Mouse (Mus musculus) hindbrain, embryonic 16.5 days (tissue): ENCODE measurements at regions not wholly inside any gene's neighbourhood (a gene's known extent, or its start where the extent isn't known, plus 50 kb on each side); places are given as distances from the start of the nearest gene placed in this dataset.
A peak's percentile ranks its signal among the peaks of the same experiment; 100 is the strongest.

Source experiments
- ATAC-seq: fragments of 200-750 bp; cut with Nextera tagmentation; 2 replicates; pipeline ENCODE4 v1.8.0; 2017; ENCODE audit warnings: moderate TSS enrichment, moderate library complexity
- H3K27ac ChIP-seq: fragments of 300-500 bp; sonication (generic); 2 replicates; pipeline ENCODE4 v1.5.1; 2014; ENCODE audit warnings: low read depth, mild to moderate bottlenecking, control low read depth, low read length, moderate library complexity
- H3K27me3 ChIP-seq: fragments of 300-500 bp; sonication (generic); replicated peaks from 2 replicates; pipeline ENCODE4 v1.6.1; 2014; ENCODE audit warnings: low read length; ENCODE audit not compliant: control insufficient read depth, insufficient read depth
- H3K36me3 ChIP-seq: fragments of 300-500 bp; sonication (generic); 2 replicates; pipeline ENCODE4 v1.6.1; 2014; ENCODE audit warnings: mild to moderate bottlenecking, low read length, moderate library complexity, mixed read lengths; ENCODE audit not compliant: control insufficient read depth, insufficient read depth
- H3K4me1 ChIP-seq: fragments of 300-500 bp; sonication (generic); 2 replicates; pipeline ENCODE4 v1.6.1; 2014; ENCODE audit warnings: low read depth, low read length; ENCODE audit not compliant: control insufficient read depth, insufficient read depth
- H3K4me2 ChIP-seq: fragments of 300-500 bp; sonication (generic); 2 replicates; pipeline ENCODE4 v1.6.1; 2014; ENCODE audit warnings: mild to moderate bottlenecking, low read length, control low read depth, moderate library complexity
- H3K4me3 ChIP-seq: fragments of 300-500 bp; sonication (generic); 2 replicates; pipeline ENCODE4 v1.5.1; 2014; ENCODE audit warnings: mild to moderate bottlenecking, low read length, control low read depth, moderate library complexity
- H3K9ac ChIP-seq: fragments of 300-500 bp; sonication (generic); 2 replicates; pipeline ENCODE4 v1.6.1; 2014; ENCODE audit warnings: low read depth, mild to moderate bottlenecking, control low read depth, low read length, moderate library complexity
- H3K9me3 ChIP-seq: fragments of 300-500 bp; sonication (generic); 2 replicates; pipeline ENCODE4 v1.6.1; 2014; ENCODE audit warnings: mild to moderate bottlenecking, low read length, moderate library complexity; ENCODE audit not compliant: control insufficient read depth
- WGBS: fragments of 180-500 bp; shearing (Covaris S2); extraction: QIAGEN DNeasy Blood & Tissue Kit; methylation state at CpG from one replicate; pipeline ENCODE4 v1.1.7; 2014; 5-methylcytosine and 5-hydroxymethylcytosine counted together

GRCm38 (mm10) chr15:43581246-43581645 is 3447.1 kb downstream of the 9330182O14Rik start:
- H3K4me2 ChIP-seq: no peak overlapping the region
- no peaks in the 10 kb centered on the region for H3K9me3 ChIP-seq
- no peaks in the 10 kb centered on the region for H3K4me1 ChIP-seq
- no peak overlapping the region for H3K4me3 ChIP-seq
- ATAC-seq: no peak
- no peak overlapping the region for H3K27ac ChIP-seq
- H3K36me3 ChIP-seq: no peaks in the 10 kb centered on the region
- no peaks in the 10 kb centered on the region for H3K27me3 ChIP-seq
- H3K9ac ChIP-seq: no peak overlapping the region

- Histone ChIP-seq H3K4me1 (no peaks in the 10 kb centered on the region), H3K4me2 (no peak overlapping the region), H3K9me3 (no peaks in the 10 kb centered on the region), H3K27me3 (no peaks in the 10 kb centered on the region), H3K4me3 (no peak overlapping the region), H3K9ac (no peak overlapping the region), H3K27ac (no peak overlapping the region), H3K36me3 (no peaks in the 10 kb centered on the region)
- 89% methylated on average over 4 of the region's 4 CpGs for WGBS
- ATAC-seq: no peak
Observed at GRCm38 (mm10) chr15:43585751-43586150, 3451.6 kb downstream of the 9330182O14Rik start.

- no peak for ATAC-seq
- Histone ChIP-seq H3K36me3 (no peaks in the 10 kb centered on the region), H3K4me1 (no peaks in the 10 kb centered on the region), H3K27ac (no peak overlapping the region), H3K27me3 (no peaks in the 10 kb centered on the region), H3K9ac (no peak overlapping the region), H3K9me3 (no peaks in the 10 kb centered on the region), H3K4me3 (no peak overlapping the region), H3K4me2 (no peak overlapping the region)
- whole genome bisulfite sequencing: 83% methylated on average over 2 of the region's 2 CpGs
Observed at GRCm38 (mm10) chr15:43588021-43588420, 3453.9 kb downstream of the 9330182O14Rik start.

- Histone ChIP-seq H3K27ac (no peak overlapping the region), H3K4me3 (no peak overlapping the region), H3K27me3 (no peaks in the 10 kb centered on the region), H3K9me3 (no peaks in the 10 kb centered on the region), H3K4me2 (no peak overlapping the region), H3K4me1 (no peaks in the 10 kb centered on the region), H3K9ac (no peak overlapping the region), H3K36me3 (no peaks in the 10 kb centered on the region)
- no peak for ATAC-seq
- WGBS: 86% methylated on average over 4 of the region's 4 CpGs
Observed at GRCm38 (mm10) chr15:43607700-43608099, 3473.5 kb downstream of the 9330182O14Rik start.

- no peaks in the 10 kb centered on the region for H3K9me3 ChIP-seq
- no peak overlapping the region for H3K27ac ChIP-seq
- no peak overlapping the region for H3K9ac ChIP-seq
- H3K4me1 ChIP-seq: peaks cover 4% of the 10 kb centered on the region; the same call in 1 of the 2 replicates
- H3K4me3 ChIP-seq: no peak overlapping the region
- H3K27me3 ChIP-seq: no peaks in the 10 kb centered on the region
- H3K4me2 ChIP-seq: no peak overlapping the region
- no peaks in the 10 kb centered on the region for H3K36me3 ChIP-seq
- WGBS: 79% methylated on average over 2 of the region's 2 CpGs
- 0 out of 2 replicates have a peak, but pooled peaks have one; percentile 56 for ATAC-seq
Observed at GRCm38 (mm10) chr15:43609901-43610300, 3475.7 kb downstream of the 9330182O14Rik start.

GRCm38 (mm10) chr15:43614004-43614661 is 3480.0 kb downstream of the 9330182O14Rik start:
- no peaks in the 10 kb centered on the region for H3K9me3 ChIP-seq
- H3K4me1 ChIP-seq: peaks cover 4% of the 10 kb centered on the region; the same call in 1 of the 2 replicates
- H3K27ac ChIP-seq: no peak overlapping the region
- H3K4me2 ChIP-seq: no peak overlapping the region
- no peaks in the 10 kb centered on the region for H3K27me3 ChIP-seq
- 38% methylated on average over 5 of the region's 5 CpGs for WGBS
- H3K36me3 ChIP-seq: no peaks in the 10 kb centered on the region
- H3K4me3 ChIP-seq: no peak overlapping the region
- ATAC-seq: peak; percentile 63
- no peak overlapping the region for H3K9ac ChIP-seq

- ATAC-seq: no peak
- H3K9me3 ChIP-seq: no peaks in the 10 kb centered on the region
- WGBS: 81% methylated on average over 1 of the region's 1 CpGs
- no peak overlapping the region for H3K9ac ChIP-seq
- no peak overlapping the region for H3K4me2 ChIP-seq
- H3K27me3 ChIP-seq: no peaks in the 10 kb centered on the region
- H3K36me3 ChIP-seq: no peaks in the 10 kb centered on the region
- H3K4me3 ChIP-seq: no peak overlapping the region
- H3K27ac ChIP-seq: no peak overlapping the region
- H3K4me1 ChIP-seq: peaks cover 4% of the 10 kb centered on the region; the same call in 1 of the 2 replicates
Observed at GRCm38 (mm10) chr15:43615727-43616126, 3481.6 kb downstream of the 9330182O14Rik start.

- Histone ChIP-seq H3K4me1 (no peaks in the 10 kb centered on the region), H3K4me2 (no peak overlapping the region), H3K4me3 (no peak overlapping the region), H3K9me3 (no peaks in the 10 kb centered on the region), H3K36me3 (no peaks in the 10 kb centered on the region), H3K27ac (no peak overlapping the region), H3K27me3 (no peaks in the 10 kb centered on the region), H3K9ac (no peak overlapping the region)
- WGBS: 85% methylated on average over 2 of the region's 2 CpGs
- ATAC-seq: no peak
Observed at GRCm38 (mm10) chr15:43624431-43624965, 3490.3 kb downstream of the 9330182O14Rik start.

GRCm38 (mm10) chr15:43625021-43625510 is 3490.9 kb downstream of the 9330182O14Rik start:
- Histone ChIP-seq H3K4me2 (no peak overlapping the region), H3K4me1 (no peaks in the 10 kb centered on the region), H3K36me3 (no peaks in the 10 kb centered on the region), H3K27me3 (no peaks in the 10 kb centered on the region), H3K27ac (no peak overlapping the region), H3K9ac (no peak overlapping the region), H3K4me3 (no peak overlapping the region), H3K9me3 (no peaks in the 10 kb centered on the region)
- 81% methylated on average over 4 of the region's 4 CpGs for WGBS
- ATAC-seq: no peak
